Mouse (Mus musculus) E14TG2a.4 (cell line): ENCODE results near the gene Sept11.

Source experiments
- CTCF ChIP-seq: conservative IDR thresholded peaks from 2 replicates; pipeline ENCODE4 v1.5.1; 2014; ENCODE audit warnings: low read length
- NANOG ChIP-seq: IDR thresholded peaks from 2 replicates; pipeline ENCODE4 v1.6.1; 2014; ENCODE audit warnings: borderline replicate concordance, low read length, mixed read lengths

GRCm38 (mm10) chr5:93098811-93099210 lies 5.6 kb downstream of the Sept11 start:
- TF ChIP-seq CTCF = no peak
- no peak for TF ChIP-seq NANOG
